Mouse (Mus musculus): ENCODE measurements around the gene Tescl. TPM values are rescaled to one million over a fixed set of nuclear protein-coding genes. Genes with fewer than 3 reads are reported as not detected.
A peak's percentile ranks its signal among the peaks of the same experiment; 100 is the strongest.

The Tescl gene
- polyA plus RNA-seq, 1 experiment from 2014 or later = not detected

- no peak for DNase-seq (ENCODE audit: low read depth, low spot score)
- CTCF ChIA-PET = interaction anchor here (1.3 kb wide), 1 partner anchor 12 kb away, joined by 5 read pairs; no protein-coding TSS in a partner anchor
- H3K27me3 ChIP-seq = no peaks in the 10 kb centered on the region
- TF ChIP-seq CTCF (IDR thresholded peaks at IDR 0.05) = no peak
- POLR2A ChIA-PET = no interaction called here
- no peak for ATAC-seq
- in situ Hi-C loops (cut with MboI; ENCODE audit: low pct_unique_long_range_greater_than_20kb) = no loop called here
These were observed 38.0 kb upstream of the Tescl start for GRCm38 (mm10) chr7:24371809-24372145.

- ATAC-seq (no peak), DNase-seq (ENCODE audit: low read depth, low spot score) (no peak)
- in situ Hi-C loops (cut with MboI; ENCODE audit: low pct_unique_long_range_greater_than_20kb) = no loop called here
- POLR2A ChIA-PET = no interaction called here
- H3K27me3 ChIP-seq = no peaks in the 10 kb centered on the region
- CTCF ChIA-PET = interaction anchor here (1.0 to 1.3 kb wide), 2 partner anchors 13 to 36 kb away, joined by 4 to 5 read pairs; no protein-coding TSS in a partner anchor
- no peak for TF ChIP-seq CTCF (IDR thresholded peaks at IDR 0.05)
These were observed 37.5 kb upstream of the Tescl start for GRCm38 (mm10) chr7:24371012-24371808.

DNA sequence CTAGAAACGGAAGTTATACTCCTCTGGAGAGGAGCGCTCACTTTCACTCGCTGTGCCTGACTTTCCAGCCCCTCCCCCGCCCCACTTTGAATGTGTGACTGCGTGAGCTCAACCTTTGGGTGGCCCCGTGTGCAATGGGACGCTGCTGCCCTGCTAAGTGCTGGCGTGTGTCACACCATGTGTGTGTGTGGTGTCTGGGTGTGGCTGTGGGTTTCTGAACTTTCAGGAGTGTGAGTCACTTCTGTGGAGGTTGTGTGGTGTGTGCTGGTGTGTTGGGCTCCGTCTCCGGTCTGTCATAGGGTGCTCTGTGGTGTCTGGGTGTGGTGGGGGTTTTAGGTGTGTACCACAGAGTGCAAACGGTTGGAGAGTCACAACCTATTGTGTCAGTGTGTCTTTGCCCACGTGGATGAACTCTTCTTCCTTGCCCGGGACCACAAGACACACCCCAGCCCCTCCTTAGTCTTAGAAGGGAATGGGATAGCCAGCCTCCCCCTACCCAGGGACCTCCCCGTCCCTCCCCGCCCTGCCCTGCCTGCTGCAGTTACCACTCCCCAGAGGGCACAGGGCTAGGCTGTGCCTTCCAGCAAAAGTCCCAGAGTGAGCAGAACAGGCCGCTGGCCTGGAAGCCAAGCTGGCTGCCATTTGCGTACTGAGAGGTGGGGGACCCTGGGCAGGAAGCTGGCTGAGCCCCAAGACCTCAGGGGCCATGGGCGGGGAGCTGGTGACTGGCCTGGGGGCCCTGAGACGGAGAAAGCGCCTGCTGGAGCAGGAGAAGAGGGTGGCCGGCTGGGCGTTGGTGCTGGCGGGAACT is 36.2 kb upstream of the Tescl start, which contains the start of gene Kcnn4:
TSS of gene Kcnn4 (plus strand) at position 533 of the 811 bp plus-strand sequence.
- no peak for DNase-seq (ENCODE audit: low read depth, low spot score)
- POLR2A ChIA-PET = no interaction called here

GRCm38 (mm10) chr7:24368946-24369345 is 35.2 kb upstream of the Tescl start:
- ChIA-PET CTCF (no interaction called here), POLR2A (no interaction called here)
- ATAC-seq (no peak), DNase-seq (ENCODE audit: low read depth, low spot score) (no peak)
- in situ Hi-C loops (cut with MboI; ENCODE audit: low pct_unique_long_range_greater_than_20kb) = loop anchor here (5.0 kb wide), 1 partner anchor 38 kb away; no protein-coding TSS in a partner anchor
- H3K27me3 ChIP-seq = no peaks in the 10 kb centered on the region
- no peak for TF ChIP-seq CTCF (IDR thresholded peaks at IDR 0.05)

More for the DNA sequence above, 36.2 kb upstream of the Tescl start, which contains the start of gene Kcnn4:
- no peak for ATAC-seq
- H3K27me3 ChIP-seq = no peaks in the 10 kb centered on the region
- in situ Hi-C loops (cut with MboI; ENCODE audit: low pct_unique_long_range_greater_than_20kb) = loop anchor here (5.0 kb wide), 1 partner anchor 37 kb away; no protein-coding TSS in a partner anchor
- CTCF ChIA-PET = interaction anchor here (1.0 kb wide), 1 partner anchor 37 kb away, joined by 4 read pairs; no protein-coding TSS in a partner anchor
- no peak for TF ChIP-seq CTCF (IDR thresholded peaks at IDR 0.05)

- ATAC-seq (no peak), DNase-seq (ENCODE audit: low read depth, low spot score) (no peak)
- in situ Hi-C loops (cut with MboI; ENCODE audit: low pct_unique_long_range_greater_than_20kb) = loop anchor here (5.0 kb wide), 1 partner anchor 39 kb away; no protein-coding TSS in a partner anchor
- ChIA-PET CTCF (no interaction called here), POLR2A (no interaction called here)
- TF ChIP-seq CTCF (IDR thresholded peaks at IDR 0.05) = no peak
- H3K27me3 ChIP-seq = no peaks in the 10 kb centered on the region
These were observed 34.5 kb upstream of the Tescl start for GRCm38 (mm10) chr7:24368226-24368625.

GRCm38 (mm10) chr7:24366716-24367632 is 33.2 kb upstream of the Tescl start:
- in situ Hi-C loops (cut with MboI; ENCODE audit: low pct_unique_long_range_greater_than_20kb) = loop anchor here (5.0 kb wide), 1 partner anchor 40 kb away; no protein-coding TSS in a partner anchor
- POLR2A ChIA-PET = no interaction called here
- CTCF ChIA-PET = interaction anchor here (1.0 to 3.5 kb wide), 2 partner anchors 17 to 106 kb away, joined by 3 to 26 read pairs; no protein-coding TSS in a partner anchor

GRCm38 (mm10) chr7:24365258-24366014 is 31.7 kb upstream of the Tescl start:
- ATAC-seq (peak; percentile 25), DNase-seq (ENCODE audit: low read depth, low spot score) (no peak)
- TF ChIP-seq CTCF (IDR thresholded peaks at IDR 0.05) = no peak
- ChIA-PET POLR2A (interaction anchor here (0.7 to 1.6 kb wide), 4 partner anchors 19 to 40 kb away, joined by 3 to 4 read pairs (median 4); partner anchors contain the start of gene Smg9), CTCF (interaction anchor here (0.7 to 3.5 kb wide), 12 partner anchors 11 to 107 kb away, joined by 3 to 26 read pairs (median 3); partner anchors contain the start of gene Smg9)
- H3K27me3 ChIP-seq = no peaks in the 10 kb centered on the region
- in situ Hi-C loops (cut with MboI; ENCODE audit: low pct_unique_long_range_greater_than_20kb) = loop anchor here (5.0 kb wide), 1 partner anchor 42 kb away; no protein-coding TSS in a partner anchor

More at GRCm38 (mm10) chr7:24366716-24367632, 33.2 kb upstream of the Tescl start:
- no peaks in the 10 kb centered on the region for H3K27me3 ChIP-seq
- no peak for TF ChIP-seq CTCF (IDR thresholded peaks at IDR 0.05)
- no peak for DNase-seq (ENCODE audit: low read depth, low spot score)
- ATAC-seq = no peak

DNA sequence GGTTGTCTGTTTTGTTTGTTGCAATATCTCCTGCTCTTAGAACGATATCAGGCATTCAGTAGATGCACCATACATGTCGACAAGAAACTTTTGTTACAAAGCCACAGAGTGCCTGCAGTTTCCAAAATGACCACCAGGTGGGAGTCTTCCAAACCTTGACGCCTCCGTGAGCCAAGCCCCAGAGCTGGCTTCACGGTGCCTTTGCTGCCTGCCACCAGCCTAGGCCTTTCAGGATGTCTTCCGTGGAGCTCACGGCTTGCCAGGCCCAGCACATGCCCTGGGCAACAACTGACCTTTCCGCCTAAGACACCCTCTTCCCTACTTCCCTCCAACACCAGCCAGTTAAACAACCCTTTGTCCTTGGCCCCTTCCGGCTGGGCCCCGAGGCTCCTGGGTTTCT is 31.1 kb upstream of the Tescl start:
- H3K27me3 ChIP-seq = no peaks in the 10 kb centered on the region
- in situ Hi-C loops (cut with MboI; ENCODE audit: low pct_unique_long_range_greater_than_20kb) = loop anchor here (5.0 kb wide), 1 partner anchor 42 kb away; no protein-coding TSS in a partner anchor
- peak; percentile 82 for ATAC-seq
- peak; percentile 91 for TF ChIP-seq CTCF (IDR thresholded peaks at IDR 0.05)
- ChIA-PET CTCF (interaction anchor here (0.7 to 3.5 kb wide), 10 partner anchors 12 to 77 kb away, joined by 3 to 26 read pairs (median 4); partner anchors contain the start of gene Smg9), POLR2A (interaction anchor here (0.7 to 1.6 kb wide), 4 partner anchors 20 to 41 kb away, joined by 3 to 4 read pairs (median 4); partner anchors contain the start of gene Smg9)
- peak; percentile 44 for DNase-seq (ENCODE audit: low read depth, low spot score)
